Mouse (Mus musculus): ENCODE measurements at regions not wholly inside any gene's neighbourhood (a gene's known extent, or its start where the extent isn't known, plus 50 kb on each side); places are given as distances from the start of the nearest gene placed in this dataset.
A peak's percentile ranks its signal among the peaks of the same experiment; 100 is the strongest.

GRCm38 (mm10) chr11:34975771-34976302 is 142.4 kb upstream of the Spdl1 start:
- ATAC-seq (ENCODE audit: insufficient number of reproducible peaks, low FRiP score): peak; percentile 64; the same call in 1 of the 2 replicates
- no peak overlapping the region; the same call in 1 of the 2 replicates for H3K27ac ChIP-seq (ENCODE audit: poor library complexity, severe bottlenecking)
- WGBS: 55% methylated on average over 8 of the region's 8 CpGs

GRCm38 (mm10) chr11:34973467-34973921 is 140.1 kb upstream of the Spdl1 start:
- 33% methylated on average over 1 of the region's 1 CpGs for WGBS
- 0 out of 2 replicates have a peak overlapping the region, but pooled peaks have one; percentile 8 for H3K27ac ChIP-seq (ENCODE audit: poor library complexity, severe bottlenecking)
- H3K27me3 ChIP-seq (replicated peaks): no peaks in the 10 kb centered on the region
- H3K4me2 ChIP-seq: no peak overlapping the region
- H3K9me3 ChIP-seq (replicated peaks): no peaks in the 10 kb centered on the region
- H3K9ac ChIP-seq: no peak overlapping the region
- no peaks in the 10 kb centered on the region for H3K36me3 ChIP-seq
- peaks cover 22% of the 10 kb centered on the region for H3K4me1 ChIP-seq (replicated peaks)
- ATAC-seq (ENCODE audit: insufficient number of reproducible peaks, low FRiP score): peak; percentile 42; the same call in 1 of the 2 replicates
- H3K4me3 ChIP-seq: no peak overlapping the region

More at GRCm38 (mm10) chr11:34975771-34976302, 142.4 kb upstream of the Spdl1 start:
- H3K4me2 ChIP-seq: 0 out of 2 replicates have a peak overlapping the region, but pooled peaks have one; percentile 3
- no peaks in the 10 kb centered on the region for H3K36me3 ChIP-seq
- peaks cover 22% of the 10 kb centered on the region for H3K4me1 ChIP-seq (replicated peaks)
- H3K9ac ChIP-seq: no peak overlapping the region
- no peaks in the 10 kb centered on the region for H3K27me3 ChIP-seq (replicated peaks)
- no peak overlapping the region for H3K4me3 ChIP-seq
- no peaks in the 10 kb centered on the region for H3K9me3 ChIP-seq (replicated peaks)

- H3K27me3 ChIP-seq (replicated peaks): no peaks in the 10 kb centered on the region
- peaks cover 22% of the 10 kb centered on the region for H3K4me1 ChIP-seq (replicated peaks)
- H3K9me3 ChIP-seq (replicated peaks): no peaks in the 10 kb centered on the region
- peak overlapping the region; percentile 19; the same call in 1 of the 2 replicates for H3K27ac ChIP-seq (ENCODE audit: poor library complexity, severe bottlenecking)
- no peak overlapping the region for H3K4me3 ChIP-seq
- H3K36me3 ChIP-seq: no peaks in the 10 kb centered on the region
- no peak overlapping the region for H3K9ac ChIP-seq
- WGBS: 69% methylated on average over 5 of the region's 5 CpGs
- H3K4me2 ChIP-seq: no peak overlapping the region
- ATAC-seq (ENCODE audit: insufficient number of reproducible peaks, low FRiP score): no peak
These were observed 139.6 kb upstream of the Spdl1 start for GRCm38 (mm10) chr11:34973012-34973411.

GRCm38 (mm10) chr11:34959291-34959690 is 125.8 kb upstream of the Spdl1 start:
- no peak overlapping the region for H3K9ac ChIP-seq
- ATAC-seq (ENCODE audit: insufficient number of reproducible peaks, low FRiP score): no peak
- H3K4me3 ChIP-seq: no peak overlapping the region
- no peak overlapping the region for H3K4me2 ChIP-seq
- no peaks in the 10 kb centered on the region for H3K4me1 ChIP-seq (replicated peaks)
- H3K27ac ChIP-seq (ENCODE audit: poor library complexity, severe bottlenecking): no peak overlapping the region
- 59% methylated on average over 7 of the region's 7 CpGs for WGBS
- H3K36me3 ChIP-seq: no peaks in the 10 kb centered on the region
- H3K27me3 ChIP-seq (replicated peaks): no peaks in the 10 kb centered on the region
- H3K9me3 ChIP-seq (replicated peaks): no peaks in the 10 kb centered on the region

GRCm38 (mm10) chr11:34941486-34942456 is 108.3 kb upstream of the Spdl1 start:
- peak; percentile 61; the same call in 1 of the 2 replicates for ATAC-seq (ENCODE audit: insufficient number of reproducible peaks, low FRiP score)
- Histone ChIP-seq H3K9ac (no peak overlapping the region), H3K27me3 (replicated peaks) (no peaks in the 10 kb centered on the region), H3K36me3 (no peaks in the 10 kb centered on the region), H3K4me1 (replicated peaks) (peaks cover 11% of the 10 kb centered on the region), H3K4me3 (no peak overlapping the region), H3K27ac (ENCODE audit: poor library complexity, severe bottlenecking) (peak overlapping the region; percentile 34; the same call in 1 of the 2 replicates), H3K9me3 (replicated peaks) (no peaks in the 10 kb centered on the region), H3K4me2 (no peak overlapping the region)
- WGBS: 71% methylated on average over 4 of the region's 4 CpGs

- H3K9me3 ChIP-seq (replicated peaks): no peaks in the 10 kb centered on the region
- no peak overlapping the region for H3K9ac ChIP-seq
- H3K36me3 ChIP-seq: no peaks in the 10 kb centered on the region
- WGBS: 79% methylated on average over 8 of the region's 8 CpGs
- no peak overlapping the region for H3K4me2 ChIP-seq
- H3K27me3 ChIP-seq (replicated peaks): no peaks in the 10 kb centered on the region
- no peak overlapping the region for H3K27ac ChIP-seq (ENCODE audit: poor library complexity, severe bottlenecking)
- ATAC-seq (ENCODE audit: insufficient number of reproducible peaks, low FRiP score): no peak
- no peak overlapping the region for H3K4me3 ChIP-seq
- peaks cover 11% of the 10 kb centered on the region for H3K4me1 ChIP-seq (replicated peaks)
These were observed 106.7 kb upstream of the Spdl1 start for GRCm38 (mm10) chr11:34940151-34940550.

- Histone ChIP-seq H3K4me2 (no peak overlapping the region), H3K36me3 (no peaks in the 10 kb centered on the region), H3K27ac (ENCODE audit: poor library complexity, severe bottlenecking) (no peak overlapping the region), H3K9ac (no peak overlapping the region), H3K27me3 (replicated peaks) (no peaks in the 10 kb centered on the region), H3K9me3 (replicated peaks) (no peaks in the 10 kb centered on the region), H3K4me1 (replicated peaks) (peaks cover 11% of the 10 kb centered on the region), H3K4me3 (no peak overlapping the region)
- 80% methylated on average over 4 of the region's 4 CpGs for WGBS
- no peak for ATAC-seq (ENCODE audit: insufficient number of reproducible peaks, low FRiP score)
These were observed 105.6 kb upstream of the Spdl1 start for GRCm38 (mm10) chr11:34939002-34939401.

GRCm38 (mm10) chr11:34932191-34932590 is 98.8 kb upstream of the Spdl1 start:
- no peak overlapping the region for H3K4me3 ChIP-seq
- no peak for ATAC-seq (ENCODE audit: insufficient number of reproducible peaks, low FRiP score)
- H3K4me2 ChIP-seq: no peak overlapping the region

GRCm38 (mm10) chr11:34917175-34917574 is 83.7 kb upstream of the Spdl1 start:
- no peaks in the 10 kb centered on the region for H3K36me3 ChIP-seq
- no peak overlapping the region for H3K9ac ChIP-seq
- H3K4me3 ChIP-seq: no peak overlapping the region
- no peak overlapping the region for H3K27ac ChIP-seq (ENCODE audit: poor library complexity, severe bottlenecking)
- H3K9me3 ChIP-seq (replicated peaks): no peaks in the 10 kb centered on the region
- 67% methylated on average over 1 of the region's 1 CpGs for WGBS
- H3K4me2 ChIP-seq: no peak overlapping the region
- no peaks in the 10 kb centered on the region for H3K27me3 ChIP-seq (replicated peaks)
- no peak for ATAC-seq (ENCODE audit: insufficient number of reproducible peaks, low FRiP score)
- peaks cover 12% of the 10 kb centered on the region for H3K4me1 ChIP-seq (replicated peaks)

More at GRCm38 (mm10) chr11:34932191-34932590, 98.8 kb upstream of the Spdl1 start:
- Histone ChIP-seq H3K9ac (no peak overlapping the region), H3K36me3 (no peaks in the 10 kb centered on the region), H3K9me3 (replicated peaks) (0 out of 2 replicates have a peak, but pooled peaks cover 4% of the 10 kb centered on the region), H3K27ac (ENCODE audit: poor library complexity, severe bottlenecking) (no peak overlapping the region), H3K27me3 (replicated peaks) (no peaks in the 10 kb centered on the region), H3K4me1 (replicated peaks) (no peaks in the 10 kb centered on the region)

- H3K27ac ChIP-seq (ENCODE audit: poor library complexity, severe bottlenecking): no peak overlapping the region
- H3K36me3 ChIP-seq: no peaks in the 10 kb centered on the region
- H3K27me3 ChIP-seq (replicated peaks): no peaks in the 10 kb centered on the region
- no peak overlapping the region for H3K4me3 ChIP-seq
- ATAC-seq (ENCODE audit: insufficient number of reproducible peaks, low FRiP score): peak; percentile 29; the same call in 1 of the 2 replicates
- H3K9ac ChIP-seq: no peak overlapping the region
- H3K9me3 ChIP-seq (replicated peaks): no peaks in the 10 kb centered on the region
- peaks cover 12% of the 10 kb centered on the region for H3K4me1 ChIP-seq (replicated peaks)
- 32% methylated on average over 5 of the region's 5 CpGs for WGBS
- H3K4me2 ChIP-seq: no peak overlapping the region
These were observed 76.4 kb upstream of the Spdl1 start for GRCm38 (mm10) chr11:34909841-34910240.

- no peak overlapping the region for H3K27ac ChIP-seq (ENCODE audit: poor library complexity, severe bottlenecking)
- no peak overlapping the region for H3K4me2 ChIP-seq
- no peak overlapping the region for H3K4me3 ChIP-seq
- no peak for ATAC-seq (ENCODE audit: insufficient number of reproducible peaks, low FRiP score)
- no peak overlapping the region for H3K9ac ChIP-seq
- no peaks in the 10 kb centered on the region for H3K4me1 ChIP-seq (replicated peaks)
- no peaks in the 10 kb centered on the region for H3K9me3 ChIP-seq (replicated peaks)
- WGBS: 48% methylated on average over 4 of the region's 4 CpGs
- H3K27me3 ChIP-seq (replicated peaks): no peaks in the 10 kb centered on the region
- H3K36me3 ChIP-seq: no peaks in the 10 kb centered on the region
These were observed 70.8 kb upstream of the Spdl1 start for GRCm38 (mm10) chr11:34904271-34904670.
